Mouse (Mus musculus): ENCODE data around the gene Il4ra. TPM values are rescaled to one million over a fixed set of nuclear protein-coding genes. Genes with fewer than 3 reads are reported as not detected.

Il4ra gene
- polyA plus RNA-seq, 1 experiment = 22.7 TPM

- Histone ChIP-seq H3K79me3 (ENCODE audit: low read depth) (no peaks in the 10 kb centered on the region), H3K27me3 (ENCODE audit: control insufficient read depth, insufficient read depth, insufficient read length) (no peaks in the 10 kb centered on the region), H3K79me2 (ENCODE audit: control insufficient read depth, insufficient read depth) (no peaks in the 10 kb centered on the region), H3K4me3 (ENCODE audit: insufficient read depth, poor library complexity, severe bottlenecking) (no peak overlapping the region), H3ac (ENCODE audit: control insufficient read depth, insufficient read length, low read depth) (no peak overlapping the region), H3K36me3 (ENCODE audit: control insufficient read depth, insufficient read depth) (no peaks in the 10 kb centered on the region)
- TF ChIP-seq MYOG (IDR thresholded peaks at IDR 0.05; ENCODE audit: control insufficient read depth, extremely low read depth, insufficient read length) (no peak), MAX (IDR thresholded peaks at IDR 0.05) (no peak), FOSL1 (IDR thresholded peaks at IDR 0.05; ENCODE audit: insufficient read depth, low read length, poor library complexity, severe bottlenecking) (no peak), CEBPB (IDR thresholded peaks at IDR 0.05; ENCODE audit: low read depth) (no peak), USF1 (IDR thresholded peaks at IDR 0.05; ENCODE audit: low read depth) (no peak), CTCF (IDR thresholded peaks at IDR 0.05; ENCODE audit: control insufficient read depth, insufficient read depth, insufficient read length) (no peak), MYOD1 (IDR thresholded peaks at IDR 0.05; ENCODE audit: control insufficient read depth, insufficient read length, low read depth) (no peak)
These were observed 32.2 kb upstream of the Il4ra start for GRCm38 (mm10) chr7:125519715-125520114.

- Histone ChIP-seq H3K36me3 (ENCODE audit: control insufficient read depth, insufficient read depth) (no peaks in the 10 kb centered on the region), H3K4me3 (ENCODE audit: insufficient read depth, poor library complexity, severe bottlenecking) (no peak overlapping the region), H3K79me2 (ENCODE audit: control insufficient read depth, insufficient read depth) (no peaks in the 10 kb centered on the region), H3K27me3 (ENCODE audit: control insufficient read depth, insufficient read depth, insufficient read length) (no peaks in the 10 kb centered on the region), H3ac (ENCODE audit: control insufficient read depth, insufficient read length, low read depth) (no peak overlapping the region), H3K79me3 (ENCODE audit: low read depth) (no peaks in the 10 kb centered on the region)
- no peak for TF ChIP-seq FOSL1 (IDR thresholded peaks at IDR 0.05; ENCODE audit: insufficient read depth, low read length, poor library complexity, severe bottlenecking)
These were observed 28.9 kb upstream of the Il4ra start for GRCm38 (mm10) chr7:125523051-125523450.

- Histone ChIP-seq H3K4me3 (ENCODE audit: insufficient read depth, poor library complexity, severe bottlenecking) (no peak overlapping the region), H3K79me3 (ENCODE audit: low read depth) (no peaks in the 10 kb centered on the region), H3K79me2 (ENCODE audit: control insufficient read depth, insufficient read depth) (no peaks in the 10 kb centered on the region), H3ac (ENCODE audit: control insufficient read depth, insufficient read length, low read depth) (no peak overlapping the region), H3K27me3 (ENCODE audit: control insufficient read depth, insufficient read depth, insufficient read length) (no peaks in the 10 kb centered on the region), H3K36me3 (ENCODE audit: control insufficient read depth, insufficient read depth) (no peaks in the 10 kb centered on the region)
- TF ChIP-seq USF1 (IDR thresholded peaks at IDR 0.05; ENCODE audit: low read depth) (no peak), CEBPB (IDR thresholded peaks at IDR 0.05; ENCODE audit: low read depth) (no peak), MAX (IDR thresholded peaks at IDR 0.05) (no peak)
These were observed 24.7 kb upstream of the Il4ra start for GRCm38 (mm10) chr7:125527186-125527585.

DNA sequence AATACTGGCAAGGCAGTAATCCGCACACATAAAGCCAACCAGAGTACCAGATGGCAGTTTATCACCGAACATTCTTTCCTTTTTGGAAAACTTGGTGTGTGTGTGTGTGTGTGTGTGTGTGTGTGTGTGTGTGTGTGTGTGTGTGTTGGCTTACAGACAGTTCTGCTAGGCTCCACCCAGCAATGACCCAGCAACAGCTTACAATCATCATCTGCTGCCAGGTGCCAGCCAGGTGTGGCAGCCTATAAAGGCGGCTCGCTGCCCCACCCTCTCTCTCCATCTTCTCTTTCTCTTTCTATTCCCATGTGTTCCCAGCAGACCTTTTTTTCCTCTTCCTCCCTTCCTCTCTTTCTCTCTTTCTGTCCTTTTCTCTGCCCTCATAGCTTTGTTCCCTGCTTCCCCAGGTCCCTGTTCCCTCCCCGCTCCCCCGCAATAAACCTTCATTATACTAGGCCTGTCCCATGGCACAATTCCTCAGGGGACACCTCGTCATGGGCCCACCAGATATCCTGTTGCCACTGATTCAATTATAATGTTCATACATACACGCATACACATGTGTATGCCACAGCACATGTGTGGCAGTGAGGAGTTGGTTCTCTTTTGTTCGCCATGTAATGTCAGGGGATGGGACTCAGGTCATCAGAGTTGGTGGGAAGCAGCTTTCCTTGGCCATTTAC, 23.9 kb upstream of the Il4ra start:
- H3K36me3 ChIP-seq (ENCODE audit: control insufficient read depth, insufficient read depth) = no peaks in the 10 kb centered on the region
- no peaks in the 10 kb centered on the region for H3K79me2 ChIP-seq (ENCODE audit: control insufficient read depth, insufficient read depth)
- H3K27me3 ChIP-seq (ENCODE audit: control insufficient read depth, insufficient read depth, insufficient read length) = no peaks in the 10 kb centered on the region
- no peak for TF ChIP-seq CTCF (IDR thresholded peaks at IDR 0.05; ENCODE audit: control insufficient read depth, insufficient read depth, insufficient read length)
- TF ChIP-seq MYOG (IDR thresholded peaks at IDR 0.05; ENCODE audit: control insufficient read depth, extremely low read depth, insufficient read length) = no peak
- no peak for TF ChIP-seq MYOD1 (IDR thresholded peaks at IDR 0.05; ENCODE audit: control insufficient read depth, insufficient read length, low read depth)
- no peak for TF ChIP-seq CEBPB (IDR thresholded peaks at IDR 0.05; ENCODE audit: low read depth)
- TF ChIP-seq FOSL1 (IDR thresholded peaks at IDR 0.05; ENCODE audit: insufficient read depth, low read length, poor library complexity, severe bottlenecking) = no peak
- no peak for TF ChIP-seq USF1 (IDR thresholded peaks at IDR 0.05; ENCODE audit: low read depth)
- no peak for TF ChIP-seq MAX (IDR thresholded peaks at IDR 0.05)
- H3ac ChIP-seq (ENCODE audit: control insufficient read depth, insufficient read length, low read depth) = no peak overlapping the region
- H3K79me3 ChIP-seq (ENCODE audit: low read depth) = no peaks in the 10 kb centered on the region
- no peak overlapping the region for H3K4me3 ChIP-seq (ENCODE audit: insufficient read depth, poor library complexity, severe bottlenecking)

- Histone ChIP-seq H3ac (ENCODE audit: control insufficient read depth, insufficient read length, low read depth) (no peak overlapping the region), H3K36me3 (ENCODE audit: control insufficient read depth, insufficient read depth) (no peaks in the 10 kb centered on the region), H3K4me3 (ENCODE audit: insufficient read depth, poor library complexity, severe bottlenecking) (no peak overlapping the region), H3K79me3 (ENCODE audit: low read depth) (no peaks in the 10 kb centered on the region), H3K79me2 (ENCODE audit: control insufficient read depth, insufficient read depth) (no peaks in the 10 kb centered on the region), H3K27me3 (ENCODE audit: control insufficient read depth, insufficient read depth, insufficient read length) (no peaks in the 10 kb centered on the region)
- TF ChIP-seq FOSL1 (IDR thresholded peaks at IDR 0.05; ENCODE audit: insufficient read depth, low read length, poor library complexity, severe bottlenecking) (peak; percentile 33), USF1 (IDR thresholded peaks at IDR 0.05; ENCODE audit: low read depth) (no peak), MAX (IDR thresholded peaks at IDR 0.05) (peak; percentile 79), MYOD1 (IDR thresholded peaks at IDR 0.05; ENCODE audit: control insufficient read depth, insufficient read length, low read depth) (peak; percentile 21)
These were observed 12.6 kb upstream of the Il4ra start for GRCm38 (mm10) chr7:125539351-125539750.

DNA sequence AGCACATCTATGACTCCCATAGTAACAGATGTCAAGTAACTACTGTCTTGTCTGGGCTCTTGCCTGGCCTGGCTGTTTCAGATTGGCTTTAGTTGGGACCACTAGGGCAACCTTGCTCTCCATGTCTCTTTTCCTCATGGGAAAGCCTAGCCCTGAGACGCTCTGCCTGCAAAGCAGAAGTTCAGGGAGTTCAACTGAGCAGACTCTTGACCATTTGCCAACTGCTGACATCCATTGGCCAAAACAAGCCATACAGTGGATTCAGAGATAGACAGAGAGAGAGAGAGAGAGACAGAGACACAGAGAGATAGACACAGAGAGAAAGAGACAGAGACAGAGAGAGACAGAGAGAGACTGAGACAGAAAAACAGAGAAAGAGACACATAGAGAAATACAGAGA, 10.9 kb upstream of the Il4ra start:
- Histone ChIP-seq H3K79me3 (ENCODE audit: low read depth) (no peaks in the 10 kb centered on the region), H3K4me3 (ENCODE audit: insufficient read depth, poor library complexity, severe bottlenecking) (no peak overlapping the region), H3K79me2 (ENCODE audit: control insufficient read depth, insufficient read depth) (no peaks in the 10 kb centered on the region), H3K27me3 (ENCODE audit: control insufficient read depth, insufficient read depth, insufficient read length) (no peaks in the 10 kb centered on the region), H3K36me3 (ENCODE audit: control insufficient read depth, insufficient read depth) (no peaks in the 10 kb centered on the region), H3ac (ENCODE audit: control insufficient read depth, insufficient read length, low read depth) (no peak overlapping the region)
- TF ChIP-seq MAX (IDR thresholded peaks at IDR 0.05) (no peak), CTCF (IDR thresholded peaks at IDR 0.05; ENCODE audit: control insufficient read depth, insufficient read depth, insufficient read length) (no peak), MYOG (IDR thresholded peaks at IDR 0.05; ENCODE audit: control insufficient read depth, extremely low read depth, insufficient read length) (no peak), USF1 (IDR thresholded peaks at IDR 0.05; ENCODE audit: low read depth) (no peak), MYOD1 (IDR thresholded peaks at IDR 0.05; ENCODE audit: control insufficient read depth, insufficient read length, low read depth) (no peak), CEBPB (IDR thresholded peaks at IDR 0.05; ENCODE audit: low read depth) (no peak), FOSL1 (IDR thresholded peaks at IDR 0.05; ENCODE audit: insufficient read depth, low read length, poor library complexity, severe bottlenecking) (no peak)
